Mouse (Mus musculus) frontal cortex, postnatal 25 days (tissue): ENCODE measurements at regions not wholly inside any gene's neighbourhood (a gene's known extent, or its start where the extent isn't known, plus 50 kb on each side); places are given as distances from the start of the nearest gene placed in this dataset.
A peak's percentile ranks its signal among the peaks of the same experiment; 100 is the strongest.

Experiments
- DNase-seq, 2 experiments: peaks; one replicate each; pipeline ENCODE4 v3.0.0; 2022; ENCODE audit warnings: low spot score in 2 of 2

DNA sequence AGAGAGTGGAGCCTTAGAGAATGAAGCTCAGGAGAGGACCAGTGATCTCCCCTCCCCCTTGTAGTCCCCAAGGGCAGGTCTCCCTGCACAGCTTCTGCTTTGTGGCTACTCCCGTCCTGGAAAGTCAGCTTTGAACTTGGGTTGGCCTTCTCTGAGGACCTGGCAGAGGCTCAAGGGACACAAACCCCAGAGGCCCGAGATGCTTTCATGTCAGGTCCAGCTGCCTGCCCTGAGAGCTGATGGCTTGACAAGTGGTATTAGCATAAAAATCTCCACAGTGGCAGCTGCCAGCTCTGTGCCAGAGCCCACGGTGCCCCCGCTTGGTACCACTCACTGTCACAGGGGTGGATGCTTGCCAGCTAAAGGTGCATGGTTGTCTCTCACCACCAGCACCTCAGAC is 173.8 kb upstream of the Gm4791 start:
- DNase-seq, result no peak

DNA sequence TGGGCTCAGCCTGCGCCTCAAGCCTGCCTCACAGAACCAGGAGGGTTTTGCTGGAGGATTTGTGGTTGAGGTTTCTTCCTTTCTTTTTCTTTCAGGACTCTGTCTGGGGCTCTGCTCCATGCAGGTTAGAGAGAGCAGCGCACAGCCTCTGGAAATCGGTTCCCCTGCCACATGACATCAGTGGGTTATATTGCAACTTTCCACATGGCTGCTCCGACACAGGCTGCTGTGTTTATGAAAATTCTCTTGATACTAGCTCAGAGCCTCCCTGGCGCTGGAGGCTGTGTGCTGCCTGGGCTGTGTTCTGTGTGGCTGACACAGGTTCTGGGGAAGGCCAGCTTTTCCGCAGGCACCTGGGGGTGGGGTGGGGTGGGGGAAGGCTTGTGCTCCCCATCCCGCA is 178.7 kb upstream of the Gm4791 start:
- DNase-seq, result no peak

DNA sequence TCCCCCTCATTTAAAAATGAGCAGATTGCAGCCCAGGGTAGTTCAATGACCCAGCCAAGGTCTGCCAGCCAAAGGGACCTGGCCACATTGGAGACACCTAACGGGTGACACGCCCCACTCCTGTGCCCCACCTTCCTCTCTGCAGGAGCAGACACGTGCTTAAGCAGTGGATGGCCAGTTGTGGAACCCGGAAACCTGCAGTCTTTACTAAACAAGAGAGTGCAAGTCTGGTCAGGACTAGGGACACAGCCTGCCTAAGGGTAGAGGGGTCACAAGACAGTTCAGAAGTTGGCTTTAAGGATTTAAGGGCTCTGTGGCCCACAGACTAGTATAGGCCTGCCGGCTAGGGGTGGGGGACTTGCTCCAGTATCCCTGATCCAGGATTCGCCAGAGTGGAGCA is 179.2 kb upstream of the Gm4791 start:
- no peak for DNase-seq

DNA sequence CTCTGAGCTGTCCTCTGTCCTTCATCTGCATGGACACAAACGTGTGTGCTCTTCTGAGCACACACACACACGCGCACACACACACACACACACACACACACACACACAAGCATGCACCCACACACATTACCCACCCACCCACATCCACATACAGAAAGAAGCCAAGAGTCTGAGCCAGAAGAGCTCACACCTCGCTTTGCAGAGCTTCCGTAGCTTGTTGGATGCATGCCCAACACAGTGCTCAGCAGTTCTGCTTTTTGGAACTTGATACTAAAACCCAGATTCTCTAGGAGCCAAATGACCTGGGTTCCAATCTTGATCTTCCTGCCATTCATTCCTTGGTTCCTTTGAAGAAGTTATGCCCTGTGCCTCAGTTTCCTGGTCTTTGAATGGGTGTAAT is 182.4 kb upstream of the Gm4791 start:
- DNase-seq, result peak in 1 of 2 experiments; percentile 36

DNA sequence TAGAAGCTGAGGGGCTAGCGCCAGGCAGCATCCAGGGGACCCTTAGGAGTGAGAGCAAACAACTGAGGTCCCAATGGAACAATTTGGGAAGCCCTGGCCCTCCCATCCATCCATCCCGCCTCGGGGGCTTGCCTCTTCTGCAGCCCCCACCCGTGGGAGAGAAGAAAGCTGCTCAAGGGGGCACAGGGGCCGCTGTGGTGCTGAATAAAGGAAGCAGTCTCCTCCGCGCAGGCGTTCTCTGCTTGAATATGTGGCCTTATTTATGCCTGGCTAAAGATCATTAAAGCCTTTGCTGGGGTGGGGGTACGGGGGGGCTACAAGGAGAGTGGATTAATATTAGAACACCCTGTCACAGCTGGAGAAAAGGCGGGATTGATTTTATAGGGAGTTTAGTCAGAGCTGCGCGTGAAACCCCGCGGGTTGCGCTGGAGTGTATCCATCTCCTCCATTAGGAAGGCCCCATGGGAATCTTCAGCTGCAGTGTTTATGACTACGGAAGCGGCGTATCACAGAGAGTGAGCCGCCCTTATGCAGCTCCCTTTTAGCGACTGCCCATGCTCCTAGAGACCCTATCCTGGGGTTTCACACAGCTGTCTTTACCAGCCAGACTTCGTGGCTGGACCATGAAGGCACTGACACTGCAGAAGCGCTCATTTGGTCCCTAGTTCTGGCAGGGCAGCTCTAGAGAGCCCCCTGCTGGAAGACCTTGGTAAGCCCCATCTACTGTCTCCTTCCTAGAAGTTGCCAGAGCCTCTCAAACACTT is 183.9 kb upstream of the Gm4791 start:
- peak; percentile 71 to 81 for DNase-seq

DNA sequence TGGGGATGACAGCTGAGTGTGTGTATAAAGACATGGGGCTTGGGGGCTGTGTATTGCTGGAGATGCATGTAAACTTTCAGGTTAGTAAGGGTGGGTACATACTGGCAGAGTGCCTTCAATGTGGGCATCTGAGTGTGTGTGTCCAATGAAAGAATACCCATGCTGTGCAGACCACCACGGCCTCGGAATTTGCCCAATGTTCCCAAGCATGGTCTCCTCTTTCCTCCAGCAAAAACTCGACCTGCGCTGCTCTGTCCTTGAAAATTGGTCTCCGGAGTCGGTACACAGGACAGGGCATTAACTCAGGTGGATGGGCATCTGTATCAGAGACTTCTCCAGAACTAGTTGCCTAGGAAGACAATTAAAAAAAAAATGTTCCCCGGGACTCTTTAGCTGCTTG is 188.3 kb upstream of the Gm4791 start:
- no peak for DNase-seq

DNA sequence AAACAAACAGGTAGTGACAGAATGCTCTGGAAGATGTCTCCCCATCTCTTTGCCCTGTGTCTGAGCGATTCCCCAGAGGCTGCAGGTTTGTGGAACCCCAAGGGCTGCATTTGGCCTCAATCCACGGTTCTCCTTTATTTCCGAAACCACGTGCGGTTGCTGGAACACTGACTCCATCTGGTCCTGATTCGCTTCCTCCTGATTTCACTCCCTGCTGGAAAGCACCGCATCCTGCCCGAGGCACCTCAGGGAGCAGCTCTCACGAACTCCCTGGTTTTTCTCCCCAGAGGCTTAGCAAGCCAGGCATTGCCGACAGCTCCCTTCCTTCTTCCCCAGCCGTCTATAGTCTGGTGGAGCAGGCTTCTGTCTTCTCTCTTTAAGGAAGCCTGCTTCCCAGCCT is 203.1 kb upstream of the Gm4791 start:
- no peak for DNase-seq

DNA sequence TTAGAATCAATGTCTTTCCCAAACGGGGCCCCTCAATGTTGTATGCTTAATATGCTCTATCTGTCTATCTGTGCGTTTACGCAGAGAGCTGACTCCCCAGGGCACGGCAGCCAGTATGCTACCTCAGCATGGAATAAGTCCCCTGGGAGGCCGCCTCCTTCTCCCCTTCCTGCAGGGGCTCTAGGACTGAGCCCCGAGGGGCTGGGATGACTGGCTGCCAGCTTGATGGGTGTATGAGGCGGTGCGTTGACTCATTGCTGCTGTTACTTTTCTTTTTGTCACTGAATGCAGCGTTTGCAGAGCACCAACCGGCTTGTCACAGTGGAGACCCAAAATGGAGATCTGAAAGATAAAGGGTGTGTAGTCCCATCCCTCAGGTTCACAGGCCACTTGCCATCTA is 209.5 kb upstream of the Gm4791 start:
- no peak for DNase-seq

DNA sequence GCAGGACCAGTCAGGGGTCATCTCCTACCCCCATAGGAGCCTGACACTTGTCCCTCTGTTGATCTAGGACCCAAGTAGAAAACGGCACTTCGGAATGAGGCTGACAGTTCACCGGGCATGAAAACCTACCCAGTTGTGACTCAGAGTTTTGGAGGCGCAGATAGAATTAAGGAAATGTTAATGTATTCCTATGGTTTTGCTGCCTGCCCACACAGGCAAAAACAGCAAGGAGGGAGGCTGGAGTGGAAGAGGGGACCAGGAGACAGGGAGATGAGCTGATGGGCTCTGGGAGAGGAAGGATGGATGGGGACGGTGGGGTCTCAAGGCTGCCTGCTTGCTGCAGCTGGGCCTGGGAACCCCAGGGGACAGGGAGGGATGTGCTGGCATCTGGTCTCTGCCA is 210.1 kb upstream of the Gm4791 start:
- peak in 1 of 2 experiments; percentile 44 for DNase-seq

DNA sequence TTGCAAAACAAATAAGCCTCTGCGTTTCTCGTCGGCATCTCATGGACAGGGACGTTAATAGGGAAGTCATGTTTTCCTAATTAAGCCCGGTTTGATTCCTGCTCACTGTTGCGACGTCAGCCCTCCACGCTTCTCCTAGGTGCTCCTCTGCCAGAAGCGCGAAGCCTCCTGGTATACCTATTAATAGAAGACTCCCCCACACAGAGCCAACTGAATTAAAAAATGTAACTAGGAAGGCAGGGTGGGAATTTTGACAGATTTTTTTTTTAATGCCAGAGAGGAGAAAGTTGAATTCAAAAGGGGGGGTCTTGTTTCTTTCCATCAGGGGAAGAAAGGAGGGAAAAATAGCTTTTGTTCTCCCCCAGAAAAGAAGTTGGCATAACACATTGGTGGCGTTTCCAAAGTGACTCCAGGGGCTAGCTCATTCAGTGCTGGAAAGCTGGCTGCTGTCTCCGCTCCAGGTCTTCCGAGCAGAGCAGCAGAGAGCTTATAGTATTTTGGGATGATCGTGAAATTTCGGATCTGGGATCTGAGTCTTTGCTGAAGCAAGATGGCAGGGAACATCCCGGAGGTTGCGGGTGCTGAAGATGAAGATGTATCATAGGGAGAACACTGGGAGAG is 214.1 kb upstream of the Gm4791 start:
- DNase-seq, result no peak

DNA sequence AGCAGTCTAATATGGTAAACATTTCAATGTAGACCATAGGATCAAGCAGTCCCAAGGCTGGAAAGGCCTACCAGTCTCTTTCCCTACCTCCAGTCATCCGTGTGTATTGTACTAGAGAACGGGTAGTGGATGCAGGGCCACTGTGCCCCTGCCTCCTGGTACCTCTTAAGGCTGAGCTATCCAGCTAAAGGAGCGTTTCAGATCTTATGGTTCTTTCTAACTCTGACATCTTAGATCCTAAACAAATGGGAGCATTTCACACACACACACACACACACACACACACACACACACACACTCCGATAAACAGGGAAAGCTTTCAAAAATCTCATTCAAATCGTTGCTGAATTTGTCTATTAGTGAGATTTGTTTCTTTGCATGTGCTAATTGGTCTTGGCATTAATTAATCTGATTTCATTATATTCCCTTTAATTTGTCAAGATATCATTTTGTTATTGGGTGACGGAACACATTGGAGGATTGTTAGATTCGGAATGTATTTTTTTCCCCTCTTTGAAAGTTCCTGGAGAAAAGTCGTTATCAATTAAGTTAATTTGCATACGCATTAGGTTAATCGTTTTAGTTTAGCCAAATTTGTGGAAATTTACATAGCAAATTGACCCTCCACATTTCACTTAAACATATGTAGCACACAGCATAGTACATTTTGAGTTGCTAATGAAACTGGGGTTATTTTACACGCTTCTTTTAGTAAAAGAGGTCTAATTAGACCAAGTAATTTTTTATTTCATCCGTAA is 214.8 kb upstream of the Gm4791 start:
- DNase-seq, result no peak

DNA sequence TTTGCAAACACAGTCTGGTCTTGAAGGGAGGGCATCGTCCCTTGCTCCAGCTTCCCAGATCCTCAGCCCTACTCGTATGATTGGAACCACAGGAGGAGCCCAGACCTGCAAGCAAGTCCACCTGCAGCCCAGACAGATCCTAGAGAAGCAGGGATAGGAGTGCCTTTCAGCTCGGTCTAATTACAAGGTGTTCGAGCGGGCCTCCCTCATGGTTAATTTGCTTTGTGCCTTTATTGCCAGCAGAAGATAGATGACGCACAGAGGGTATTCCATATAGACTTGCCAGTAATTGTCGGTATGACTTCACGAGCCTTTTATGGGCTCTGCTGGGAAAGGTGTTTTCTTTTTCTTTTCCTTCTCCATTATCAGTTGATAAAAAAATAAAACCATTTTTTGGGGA is 216.9 kb upstream of the Gm4791 start:
- no peak for DNase-seq

DNA sequence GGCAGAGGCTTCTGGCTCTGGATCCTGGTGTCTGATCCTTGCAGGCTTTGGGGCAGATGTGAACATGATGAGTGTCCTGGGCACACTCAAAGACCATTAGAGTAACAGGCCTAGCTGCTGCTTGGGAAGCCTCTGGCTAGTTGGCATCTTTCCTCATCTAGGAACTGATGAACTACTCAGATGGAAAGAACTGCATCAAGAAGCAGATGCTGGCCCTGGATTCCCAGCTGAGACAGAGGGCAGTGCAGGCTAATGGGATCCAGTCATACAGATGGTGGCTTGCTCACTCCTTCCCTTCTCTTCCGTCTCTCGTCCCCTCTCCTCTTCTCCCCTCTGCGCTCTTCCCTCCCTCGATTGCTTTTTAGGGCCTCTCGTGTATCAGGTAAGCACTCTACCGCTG is 219.8 kb upstream of the Gm4791 start:
- no peak for DNase-seq

DNA sequence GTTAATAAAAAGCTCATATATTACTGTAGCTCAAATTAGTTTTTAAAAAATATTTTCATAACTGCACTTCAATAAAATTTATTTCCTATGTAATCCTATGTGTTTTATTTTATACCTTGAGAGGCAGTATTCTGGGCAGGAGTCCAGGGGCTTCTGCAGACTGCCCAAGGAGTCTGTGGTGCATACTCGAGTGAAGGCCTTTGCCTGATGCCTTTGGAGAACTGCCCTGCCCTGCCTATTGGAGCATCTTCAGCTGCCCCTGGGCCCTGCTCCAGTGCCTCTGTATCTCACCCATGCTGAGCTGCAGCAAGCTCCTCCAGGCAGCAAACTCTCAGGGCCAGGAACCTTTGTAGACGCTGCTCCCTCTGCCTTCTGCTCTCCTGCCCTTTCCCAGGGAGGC is 223.7 kb upstream of the Gm4791 start:
- DNase-seq, result no peak

DNA sequence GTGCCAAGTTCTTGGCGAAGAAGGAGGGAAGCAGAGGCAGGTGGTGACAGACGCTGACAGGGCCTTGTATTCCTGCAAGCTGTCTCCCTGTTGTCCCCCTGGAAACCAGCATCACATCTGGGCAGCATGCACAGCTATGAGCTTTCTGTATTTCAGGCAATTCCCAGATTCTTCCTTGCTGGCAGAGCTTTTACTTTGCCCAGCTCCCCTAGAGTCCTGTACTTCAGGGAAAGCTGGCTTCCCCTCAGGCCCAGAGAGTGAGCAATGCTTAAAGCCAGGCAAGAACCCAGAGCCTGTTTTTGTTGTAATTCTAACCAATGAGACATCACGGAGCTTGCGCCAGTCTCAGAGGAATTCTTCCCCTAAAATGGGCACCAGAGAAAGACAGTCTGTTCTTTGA is 238.3 kb upstream of the Gm4791 start:
- no peak for DNase-seq

DNA sequence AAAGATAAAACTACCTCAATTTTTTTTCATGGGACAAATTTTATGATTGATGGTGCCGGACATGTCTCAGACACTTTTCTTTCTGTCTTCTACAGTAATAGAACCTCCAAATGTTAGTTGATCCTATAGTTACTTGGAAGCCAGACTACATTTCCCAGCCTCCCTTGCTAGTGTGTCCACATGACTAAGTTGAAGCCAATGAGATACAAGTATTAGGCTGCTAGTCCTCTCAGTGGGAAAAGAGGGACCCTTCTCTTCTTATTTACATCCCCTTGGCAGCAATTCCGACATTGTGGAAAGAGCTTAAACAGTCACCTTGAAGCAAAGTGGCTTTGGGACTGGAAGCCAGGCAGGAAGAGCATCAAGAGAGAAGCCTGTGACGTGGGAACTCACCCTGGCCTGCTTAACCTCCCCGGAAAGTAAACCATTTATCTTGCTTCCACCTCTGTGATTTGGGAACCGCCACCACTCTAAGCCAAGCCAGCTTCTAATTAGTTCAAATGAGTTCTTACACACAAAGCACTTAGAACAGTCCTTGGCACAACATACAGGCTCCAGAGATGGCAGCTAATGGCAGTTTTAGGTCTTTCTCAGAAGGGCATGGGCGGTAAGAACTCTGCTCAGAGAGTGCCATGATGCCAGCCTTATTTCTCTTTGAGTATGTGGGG is 241.4 kb upstream of the Gm4791 start:
- no peak for DNase-seq

DNA sequence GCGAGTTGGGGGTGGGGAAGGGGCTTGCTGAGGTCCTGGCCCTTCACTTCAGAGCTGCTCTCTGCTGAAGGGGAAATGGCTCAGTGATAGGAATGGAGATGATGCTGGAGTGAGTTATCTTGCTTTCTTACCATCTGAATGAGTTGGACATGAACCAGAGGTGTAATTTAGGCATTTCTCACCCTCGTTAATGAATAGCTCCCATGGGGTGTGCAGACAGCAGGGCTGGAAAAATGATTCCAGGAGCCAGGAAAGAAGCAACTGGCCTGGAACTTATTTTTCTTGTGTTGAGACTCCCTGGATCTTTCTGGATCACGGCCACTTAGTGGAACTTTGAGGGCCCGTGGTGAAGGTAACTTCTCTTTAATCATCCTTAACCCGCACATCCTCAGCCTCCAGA is 246.6 kb upstream of the Gm4791 start:
- DNase-seq, result no peak

DNA sequence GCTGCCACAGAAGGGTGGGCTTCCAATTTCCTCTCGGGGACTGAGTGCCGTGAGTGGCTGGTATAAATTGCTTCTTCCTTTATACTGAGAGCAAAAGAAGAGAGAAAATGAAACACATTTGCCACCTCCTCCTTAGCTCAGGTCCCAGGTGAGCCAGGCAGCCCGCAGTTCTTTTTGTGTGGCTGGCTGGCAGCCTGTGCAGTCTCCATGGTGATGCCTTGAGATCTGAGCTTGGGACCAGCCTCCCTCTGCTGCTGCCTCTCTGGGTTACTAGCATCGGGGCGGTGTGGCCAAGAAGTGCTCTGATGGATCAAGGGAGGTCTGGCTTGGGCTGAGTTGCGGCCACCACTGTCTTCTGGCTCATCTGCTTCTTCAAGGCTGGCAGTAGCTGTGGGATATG is 249.1 kb upstream of the Gm4791 start:
- DNase-seq, result no peak

DNA sequence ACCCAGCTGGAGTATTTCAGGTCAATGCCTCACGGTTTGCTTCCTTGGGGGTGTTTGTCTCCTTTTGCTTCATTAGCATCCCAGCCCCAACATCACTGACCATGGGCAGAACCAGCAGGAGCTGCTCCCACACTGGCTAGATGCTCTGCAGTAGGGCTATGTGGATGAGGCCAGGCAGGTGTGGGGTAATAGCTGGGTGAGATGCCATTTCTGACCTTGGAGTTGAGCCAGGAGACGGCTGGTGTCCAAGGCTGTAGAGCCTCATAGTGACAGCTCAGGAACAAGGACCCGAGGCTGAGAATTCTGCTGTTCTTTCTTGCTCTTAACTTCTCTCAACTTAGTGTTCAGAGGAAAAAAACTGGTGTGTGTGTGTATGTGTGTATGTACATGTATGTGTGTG is 252.3 kb upstream of the Gm4791 start:
- DNase-seq, result no peak

DNA sequence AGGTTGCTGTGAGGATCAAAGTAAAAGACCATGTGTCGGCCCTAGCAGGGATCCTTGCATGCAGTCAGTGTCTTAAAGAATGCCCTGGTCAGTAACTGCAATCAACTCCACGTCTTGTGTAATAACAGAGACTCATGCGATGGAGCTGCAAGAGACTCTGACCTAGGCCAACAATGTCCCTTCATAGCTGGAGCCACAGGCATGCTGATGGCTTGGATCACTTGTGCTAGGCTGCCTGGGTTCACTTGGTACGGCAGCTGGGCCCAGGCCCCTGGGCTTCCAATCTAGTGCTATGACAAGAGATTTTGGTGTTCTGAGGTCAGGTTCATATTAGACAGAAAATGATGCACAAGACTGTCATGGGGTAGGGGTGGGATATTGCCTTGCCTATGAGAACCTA is 258.0 kb upstream of the Gm4791 start:
- DNase-seq, result no peak

DNA sequence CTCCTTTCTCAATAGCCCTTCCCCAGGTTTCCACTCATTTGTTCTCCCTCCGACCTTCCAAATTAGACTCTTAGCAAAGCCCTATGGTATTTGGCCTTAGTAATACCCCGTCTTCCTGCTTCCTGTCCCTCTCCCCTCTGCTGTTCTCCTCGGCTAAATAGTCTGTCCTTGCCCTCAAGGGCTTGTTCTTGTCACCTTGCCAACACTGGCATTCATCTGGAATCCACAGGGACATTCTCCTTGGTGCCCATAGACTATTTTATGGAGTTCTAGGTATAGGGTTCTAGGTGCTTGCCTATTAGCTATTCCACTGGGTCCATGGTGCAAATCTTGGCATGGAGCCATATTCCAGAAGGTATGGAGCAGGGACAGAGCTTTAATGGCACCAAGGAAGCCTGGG is 259.2 kb upstream of the Gm4791 start:
- no peak for DNase-seq

DNA sequence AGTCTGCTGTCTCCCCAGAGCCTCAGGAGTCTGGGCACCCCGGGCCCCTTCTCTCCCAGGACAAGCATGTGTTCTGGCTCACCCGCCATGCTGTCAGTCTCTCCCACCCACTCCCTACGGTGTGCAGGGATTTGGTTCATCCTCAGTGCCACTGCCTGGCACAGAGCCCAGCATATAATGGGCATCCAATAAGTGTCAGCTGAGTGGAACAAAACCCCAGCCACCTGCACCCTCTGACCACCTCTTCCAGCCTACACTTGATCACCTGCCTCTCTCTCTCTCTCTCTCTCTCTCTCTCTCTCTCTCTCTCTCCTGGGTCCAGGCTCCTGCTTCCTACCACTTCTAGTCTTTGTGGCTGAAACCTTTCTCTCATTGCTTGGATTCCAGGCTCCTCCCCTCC is 259.9 kb upstream of the Gm4791 start:
- DNase-seq, result no peak

DNA sequence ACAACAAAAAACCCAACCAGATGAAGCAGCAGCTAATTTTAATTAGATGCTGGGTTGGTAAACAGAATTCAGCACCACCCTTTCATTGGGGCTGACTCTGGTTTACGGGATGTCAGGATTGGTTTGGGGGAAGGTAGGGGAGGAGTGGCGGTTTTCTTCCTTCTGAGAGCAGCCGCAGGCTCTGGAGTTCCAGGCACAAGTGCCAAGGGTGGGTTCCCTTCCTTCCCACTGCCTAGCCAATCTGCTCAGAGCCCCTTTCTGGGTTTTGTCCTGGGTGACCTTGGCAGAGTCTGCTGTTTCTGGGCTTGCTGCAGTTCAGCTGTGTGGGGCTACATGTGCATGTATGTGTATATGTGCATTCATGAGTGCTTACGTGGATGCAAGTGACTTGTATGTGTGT is 260.5 kb upstream of the Gm4791 start:
- DNase-seq, result no peak
